Mouse (Mus musculus) liver, adult 2 months (tissue): ENCODE measurements at regions not wholly inside any gene's neighbourhood (a gene's known extent, or its start where the extent isn't known, plus 50 kb on each side); places are given as distances from the start of the nearest gene placed in this dataset.

Experiments used
- CTCF ChIP-seq: fragments of 200-500 bp; IDR thresholded peaks from 2 replicates; pipeline ENCODE4 v1.5.1; 2011; ENCODE audit warnings: low read depth, low read length, control low read depth
- POLR2A ChIP-seq: fragments of 200-500 bp; IDR thresholded peaks from 2 replicates; pipeline ENCODE4 v1.6.1; 2011; ENCODE audit warnings: low read length, control low read depth; ENCODE audit not compliant: insufficient read depth; ENCODE audit errors: extremely low read depth

GRCm38 (mm10) chr7:124748396-124748795 lies 696.1 kb upstream of the Kdm8 start:
- no peak for TF ChIP-seq POLR2A
- no peak for TF ChIP-seq CTCF
